17 mouse cellular contexts compared by ENCODE assay signal in genomic region chr4:151655637-151656385, GRCm38 (mm10).
DNase-seq lines count a peak whose midpoint lies in the region; ATAC-seq lines count a peak whose summit lies in the region.
"Had no signal": no experiment of that assay in that cellular context is flagged by ENCODE, and none has a peak within 500 bp of the region (broad histone marks: within the 10 kb centered on the region; RNA-seq: fewer than 3 reads in every experiment).

No protein-coding gene starts in this region.

- 11% methylated on average over 16 of the region's 16 CpGs for WGBS in kidney, embryonic 16.5 days
- WGBS in hindbrain, embryonic 13.5 days = 41% methylated on average over 16 of the region's 16 CpGs
- 54% methylated on average over 16 of the region's 16 CpGs for WGBS in midbrain, embryonic 12.5 days
- 27% methylated on average over 16 of the region's 16 CpGs for WGBS in neural tube, embryonic 14.5 days
- WGBS in forebrain, embryonic 16.5 days = 62% methylated on average over 16 of the region's 16 CpGs

- no peak overlapping the region for H3K27ac ChIP-seq in kidney, embryonic 16.5 days (ENCODE audit: low read length)
- H3K27ac ChIP-seq in hindbrain, embryonic 13.5 days = peak overlapping the region; percentile 85
- peak overlapping the region; percentile 44 for H3K27ac ChIP-seq in midbrain, embryonic 12.5 days (replicated peaks)
- H3K27ac ChIP-seq in neural tube, embryonic 14.5 days (ENCODE audit: low read depth, low read length) = peak overlapping the region; percentile 82
- no peak overlapping the region for H3K27ac ChIP-seq in forebrain, embryonic 16.5 days (ENCODE audit: low read length)
- H3K27ac ChIP-seq: embryonic facial prominence, embryonic 13.5 days; liver, embryonic 13.5 days; lung, embryonic 15.5 days had no signal

- H3K4me1 ChIP-seq in kidney, embryonic 16.5 days (ENCODE audit: insufficient read depth, low read length) = peaks cover 19% of the 10 kb centered on the region
- H3K4me1 ChIP-seq in hindbrain, embryonic 13.5 days (replicated peaks) = peaks cover 37% of the 10 kb centered on the region
- H3K4me1 ChIP-seq in midbrain, embryonic 12.5 days = peaks cover 21% of the 10 kb centered on the region
- peaks cover 21% of the 10 kb centered on the region for H3K4me1 ChIP-seq in neural tube, embryonic 14.5 days (ENCODE audit: control insufficient read depth, insufficient read depth, low read length)
- H3K4me1 ChIP-seq in forebrain, embryonic 16.5 days (replicated peaks; ENCODE audit: control insufficient read depth, insufficient read depth, low read length) = no peaks in the 10 kb centered on the region
- H3K4me1 ChIP-seq: embryonic facial prominence, embryonic 13.5 days; liver, embryonic 13.5 days; lung, embryonic 15.5 days had no signal

- no peak overlapping the region for H3K4me3 ChIP-seq in kidney, embryonic 16.5 days (ENCODE audit: low read length)
- H3K4me3 ChIP-seq in hindbrain, embryonic 13.5 days = no peak overlapping the region
- no peak overlapping the region for H3K4me3 ChIP-seq in midbrain, embryonic 12.5 days
- H3K4me3 ChIP-seq in neural tube, embryonic 14.5 days (ENCODE audit: low read depth, low read length) = no peak overlapping the region
- H3K4me3 ChIP-seq in forebrain, embryonic 16.5 days (replicated peaks; ENCODE audit: low read length) = no peak overlapping the region
- H3K4me3 ChIP-seq: embryonic facial prominence, embryonic 13.5 days; liver, embryonic 13.5 days; lung, embryonic 15.5 days had no signal

- no peaks in the 10 kb centered on the region for H3K36me3 ChIP-seq in kidney, embryonic 16.5 days (ENCODE audit: insufficient read depth, low read length)
- H3K36me3 ChIP-seq in hindbrain, embryonic 13.5 days = no peaks in the 10 kb centered on the region
- H3K36me3 ChIP-seq in midbrain, embryonic 12.5 days = no peaks in the 10 kb centered on the region
- no peaks in the 10 kb centered on the region for H3K36me3 ChIP-seq in neural tube, embryonic 14.5 days (ENCODE audit: control insufficient read depth, insufficient read depth, low read length)
- no peaks in the 10 kb centered on the region for H3K36me3 ChIP-seq in forebrain, embryonic 16.5 days (ENCODE audit: control insufficient read depth, insufficient read depth)
- H3K36me3 ChIP-seq: embryonic facial prominence, embryonic 13.5 days; liver, embryonic 13.5 days; lung, embryonic 15.5 days had no signal

- H3K4me2 ChIP-seq in kidney, embryonic 16.5 days (replicated peaks; ENCODE audit: low read depth, low read length) = no peak overlapping the region
- H3K4me2 ChIP-seq in hindbrain, embryonic 13.5 days = 0 out of 2 replicates have a peak overlapping the region, but pooled peaks have one; percentile 19
- H3K4me2 ChIP-seq in midbrain, embryonic 12.5 days (replicated peaks) = no peak overlapping the region
- H3K4me2 ChIP-seq in neural tube, embryonic 14.5 days (ENCODE audit: low read depth, low read length) = peak overlapping the region; percentile 0; the same call in 1 of the 2 replicates
- no peak overlapping the region for H3K4me2 ChIP-seq in forebrain, embryonic 16.5 days (ENCODE audit: low read length)
- H3K4me2 ChIP-seq: embryonic facial prominence, embryonic 13.5 days; liver, embryonic 13.5 days; lung, embryonic 15.5 days had no signal

- no peak for DNase-seq in kidney, adult 9 months
- DNase-seq in left cerebral cortex, adult 11 months (ENCODE audit: low spot score) = no peak
- DNase-seq: adrenal gland, postnatal 36 days; cerebellum, adult 8-10 months; gastrocnemius, postnatal 25 days; heart, postnatal 14 days; kidney, postnatal 4 days; liver, embryonic 13.5 days had no signal

- peak; percentile 23; the same call in 1 of the 2 replicates for ATAC-seq in kidney, embryonic 16.5 days (ENCODE audit: low FRiP score, low TSS enrichment)
- ATAC-seq in hindbrain, embryonic 13.5 days (ENCODE audit: low FRiP score) = peak; percentile 44; the same call in 1 of the 2 replicates
- ATAC-seq in midbrain, embryonic 12.5 days (ENCODE audit: low FRiP score, low read depth) = no peak
- peak; percentile 72 for ATAC-seq in neural tube, embryonic 14.5 days (ENCODE audit: low read depth)
- no peak for ATAC-seq in frontal cortex, adult (ENCODE audit: low TSS enrichment)
- no peak for ATAC-seq in forebrain, embryonic 16.5 days
- ATAC-seq: Patski had no signal

- H3K9me3 ChIP-seq in kidney, embryonic 16.5 days (ENCODE audit: low read length) = no peaks in the 10 kb centered on the region
- H3K9me3 ChIP-seq in hindbrain, embryonic 13.5 days = no peaks in the 10 kb centered on the region
- H3K9me3 ChIP-seq in midbrain, embryonic 12.5 days = no peaks in the 10 kb centered on the region
- no peaks in the 10 kb centered on the region for H3K9me3 ChIP-seq in neural tube, embryonic 14.5 days (ENCODE audit: control insufficient read depth, low read length)
- no peaks in the 10 kb centered on the region for H3K9me3 ChIP-seq in forebrain, embryonic 16.5 days (ENCODE audit: control insufficient read depth, low read length)
- H3K9me3 ChIP-seq: embryonic facial prominence, embryonic 13.5 days; liver, embryonic 13.5 days; lung, embryonic 15.5 days had no signal

- H3K27me3 ChIP-seq in kidney, embryonic 16.5 days (ENCODE audit: insufficient read depth, low read length) = no peaks in the 10 kb centered on the region
- no peaks in the 10 kb centered on the region for H3K27me3 ChIP-seq in hindbrain, embryonic 13.5 days
- no peaks in the 10 kb centered on the region for H3K27me3 ChIP-seq in midbrain, embryonic 12.5 days
- no peaks in the 10 kb centered on the region for H3K27me3 ChIP-seq in neural tube, embryonic 14.5 days (ENCODE audit: control insufficient read depth, insufficient read depth, low read length)
- H3K27me3 ChIP-seq in forebrain, embryonic 16.5 days (replicated peaks; ENCODE audit: control insufficient read depth, insufficient read depth, low read length) = no peaks in the 10 kb centered on the region
- H3K27me3 ChIP-seq: embryonic facial prominence, embryonic 13.5 days; liver, embryonic 13.5 days; lung, embryonic 15.5 days; Patski had no signal

- H3K9ac ChIP-seq in kidney, embryonic 16.5 days (replicated peaks; ENCODE audit: low read length) = no peak overlapping the region
- H3K9ac ChIP-seq in hindbrain, embryonic 13.5 days = peak overlapping the region; percentile 51; the same call in 1 of the 2 replicates
- H3K9ac ChIP-seq in midbrain, embryonic 12.5 days (replicated peaks) = 0 out of 2 replicates have a peak overlapping the region, but pooled peaks have one; percentile 12
- 0 out of 2 replicates have a peak overlapping the region, but pooled peaks have one; percentile 4 for H3K9ac ChIP-seq in neural tube, embryonic 14.5 days (replicated peaks; ENCODE audit: low read depth, low read length)
- no peak overlapping the region for H3K9ac ChIP-seq in forebrain, embryonic 16.5 days (replicated peaks; ENCODE audit: low read depth, low read length)
- H3K9ac ChIP-seq: embryonic facial prominence, embryonic 13.5 days; liver, embryonic 13.5 days; lung, embryonic 15.5 days had no signal

Comparison
In these comparisons a context has a peak if more than half of its experiments do, and no peak if none do; other contexts are left out.
1. ATAC-seq: peak in kidney, embryonic 16.5 days (single experiment), hindbrain, embryonic 13.5 days (single experiment) and neural tube, embryonic 14.5 days (single experiment); none in midbrain, embryonic 12.5 days (single experiment), frontal cortex, adult (single experiment) and forebrain, embryonic 16.5 days (single experiment).
2. H3K27ac ChIP-seq: peak in hindbrain, embryonic 13.5 days (single experiment), midbrain, embryonic 12.5 days (single experiment) and neural tube, embryonic 14.5 days (single experiment); none in kidney, embryonic 16.5 days (single experiment) and forebrain, embryonic 16.5 days (single experiment).
3. H3K4me2 ChIP-seq: peak in hindbrain, embryonic 13.5 days (single experiment) and neural tube, embryonic 14.5 days (single experiment); none in kidney, embryonic 16.5 days (single experiment), midbrain, embryonic 12.5 days (single experiment) and forebrain, embryonic 16.5 days (single experiment).
4. H3K9ac ChIP-seq: peak in hindbrain, embryonic 13.5 days (single experiment), midbrain, embryonic 12.5 days (single experiment) and neural tube, embryonic 14.5 days (single experiment); none in kidney, embryonic 16.5 days (single experiment) and forebrain, embryonic 16.5 days (single experiment).